Mouse (Mus musculus) embryonic facial prominence, embryonic 10.5 days (tissue): ENCODE results near the gene Car5a. TPM values are rescaled to one million over a fixed set of nuclear protein-coding genes. Genes with fewer than 3 reads are reported as not detected.
A peak's percentile ranks its signal among the peaks of the same experiment; 100 is the strongest.

ENCODE experiments used
- DNase-seq: peaks from one replicate; pipeline ENCODE4 v3.0.0-alpha.2; 2017; ENCODE audit warnings: low spot score
- H3K27ac ChIP-seq: fragments of 300-500 bp; sonication (generic); replicated peaks from 2 replicates; pipeline ENCODE4 v1.5.1; 2016; ENCODE audit warnings: mild to moderate bottlenecking
- H3K27me3 ChIP-seq: fragments of 300-500 bp; sonication (generic); replicated peaks from 2 replicates; pipeline ENCODE4 v1.6.1; 2016; ENCODE audit warnings: low read depth, mild to moderate bottlenecking; ENCODE audit not compliant: poor library complexity, severe bottlenecking
- H3K36me3 ChIP-seq: fragments of 300-500 bp; sonication (generic); replicated peaks from 2 replicates; pipeline ENCODE4 v1.6.1; 2016; ENCODE audit warnings: mild to moderate bottlenecking, moderate library complexity
- H3K4me1 ChIP-seq: fragments of 300-500 bp; sonication (generic); 2 replicates; pipeline ENCODE4 v1.6.1; 2016
- H3K4me3 ChIP-seq: fragments of 300-500 bp; sonication (generic); 2 replicates; pipeline ENCODE4 v1.5.1; 2016; ENCODE audit warnings: mild to moderate bottlenecking, moderate library complexity
- H3K9me3 ChIP-seq: fragments of 300-500 bp; sonication (generic); 2 replicates; pipeline ENCODE4 v1.6.1; 2016; ENCODE audit warnings: mild to moderate bottlenecking
- WGBS: fragments of 180-500 bp; shearing (Covaris S2); methylation state at CpG from one replicate; pipeline ENCODE4 v1.1.7; 2016; 5-methylcytosine and 5-hydroxymethylcytosine counted together
- polyA plus RNA-seq: library from polyadenylated mRNA; unstranded; fragments of >200 nt; fragmentation: Nextera tagmentation; extraction: Ambion mirVana; gene quantifications from 2 replicates; pipeline ENCODE4 v1.2.1, GENCODE M21; 2016

The Car5a gene
- polyA plus RNA-seq, 1 experiment from 2014 or later = not detected

- DNase-seq = peak; percentile 65
- Histone ChIP-seq H3K4me1 (peaks cover 72% of the 10 kb centered on the region), H3K4me3 (peak overlapping the region; percentile 85), H3K27ac (peak overlapping the region; percentile 82), H3K27me3 (peaks cover 25% of the 10 kb centered on the region), H3K36me3 (no peaks in the 10 kb centered on the region), H3K9me3 (no peaks in the 10 kb centered on the region)
- under 1% methylated on average over 72 of the region's 72 CpGs for WGBS
These were observed 37.9 kb downstream of the Car5a start for GRCm38 (mm10) chr8:121906542-121907512.

GRCm38 (mm10) chr8:121905864-121906263, 38.8 kb downstream of the Car5a start:
- Histone ChIP-seq H3K27me3 (peaks cover 17% of the 10 kb centered on the region), H3K9me3 (no peaks in the 10 kb centered on the region), H3K36me3 (no peaks in the 10 kb centered on the region), H3K4me3 (peak overlapping the region; percentile 85), H3K4me1 (peaks cover 82% of the 10 kb centered on the region), H3K27ac (no peak overlapping the region)
- DNase-seq = no peak
- WGBS = 52% methylated on average over 5 of the region's 5 CpGs

- H3K4me1 ChIP-seq = peaks cover 83% of the 10 kb centered on the region
- peaks cover 17% of the 10 kb centered on the region for H3K27me3 ChIP-seq
- WGBS = 64% methylated on average over 1 of the region's 1 CpGs
- no peak overlapping the region for H3K27ac ChIP-seq
- no peak for DNase-seq
- peak overlapping the region; percentile 85 for H3K4me3 ChIP-seq
- no peaks in the 10 kb centered on the region for H3K9me3 ChIP-seq
- no peaks in the 10 kb centered on the region for H3K36me3 ChIP-seq
These were observed 39.3 kb downstream of the Car5a start for GRCm38 (mm10) chr8:121905420-121905819.

- no peak for DNase-seq
- H3K36me3 ChIP-seq = no peaks in the 10 kb centered on the region
- H3K9me3 ChIP-seq = no peaks in the 10 kb centered on the region
- peaks cover 17% of the 10 kb centered on the region for H3K27me3 ChIP-seq
- 86% methylated on average over 9 of the region's 9 CpGs for WGBS
- peaks cover 83% of the 10 kb centered on the region for H3K4me1 ChIP-seq
- H3K27ac ChIP-seq = no peak overlapping the region
- no peak overlapping the region for H3K4me3 ChIP-seq
These were observed 39.7 kb downstream of the Car5a start for GRCm38 (mm10) chr8:121904999-121905398.

- no peak for DNase-seq
- 73% methylated on average over 6 of the region's 6 CpGs for WGBS
- Histone ChIP-seq H3K27me3 (peaks cover 12% of the 10 kb centered on the region), H3K9me3 (no peaks in the 10 kb centered on the region), H3K4me1 (peaks cover 88% of the 10 kb centered on the region), H3K4me3 (no peak overlapping the region), H3K27ac (no peak overlapping the region), H3K36me3 (no peaks in the 10 kb centered on the region)
These were observed 40.7 kb downstream of the Car5a start for GRCm38 (mm10) chr8:121903977-121904376.

GRCm38 (mm10) chr8:121901498-121902236, 43.0 kb downstream of the Car5a start:
- H3K36me3 ChIP-seq = no peaks in the 10 kb centered on the region
- H3K4me1 ChIP-seq = peaks cover 89% of the 10 kb centered on the region

GRCm38 (mm10) chr8:121899180-121900044, 45.3 kb downstream of the Car5a start:
- Histone ChIP-seq H3K4me1 (peaks cover 75% of the 10 kb centered on the region), H3K27ac (peak overlapping the region; percentile 78)
- 80% methylated on average over 18 of the region's 18 CpGs for WGBS

More at GRCm38 (mm10) chr8:121901498-121902236, 43.0 kb downstream of the Car5a start:
- no peaks in the 10 kb centered on the region for H3K9me3 ChIP-seq
- peak; percentile 40 for DNase-seq
- WGBS = 50% methylated on average over 8 of the region's 8 CpGs
- H3K27ac ChIP-seq = peak overlapping the region; percentile 67
- H3K4me3 ChIP-seq = no peak overlapping the region
- H3K27me3 ChIP-seq = 0 out of 2 replicates have a peak, but pooled peaks cover 9% of the 10 kb centered on the region

GRCm38 (mm10) chr8:121898401-121898931, 46.2 kb downstream of the Car5a start:
- peak overlapping the region; percentile 29; the same call in 1 of the 2 replicates for H3K4me3 ChIP-seq
- H3K9me3 ChIP-seq = no peaks in the 10 kb centered on the region
- H3K4me1 ChIP-seq = peaks cover 66% of the 10 kb centered on the region
- peak overlapping the region; percentile 78 for H3K27ac ChIP-seq
- peak; percentile 69 for DNase-seq
- WGBS = 12% methylated on average over 4 of the region's 4 CpGs
- H3K36me3 ChIP-seq = peaks cover 22% of the 10 kb centered on the region
- H3K27me3 ChIP-seq = 0 out of 2 replicates have a peak, but pooled peaks cover 5% of the 10 kb centered on the region

More at GRCm38 (mm10) chr8:121899180-121900044, 45.3 kb downstream of the Car5a start:
- Histone ChIP-seq H3K27me3 (0 out of 2 replicates have a peak, but pooled peaks cover 5% of the 10 kb centered on the region), H3K4me3 (0 out of 2 replicates have a peak overlapping the region, but pooled peaks have one; percentile 29), H3K36me3 (peaks cover 14% of the 10 kb centered on the region), H3K9me3 (no peaks in the 10 kb centered on the region)
- DNase-seq = no peak

GRCm38 (mm10) chr8:121897871-121898381, 46.8 kb downstream of the Car5a start:
- 0 out of 2 replicates have a peak, but pooled peaks cover 5% of the 10 kb centered on the region for H3K27me3 ChIP-seq
- no peaks in the 10 kb centered on the region for H3K9me3 ChIP-seq
- peak overlapping the region; percentile 78 for H3K27ac ChIP-seq
- DNase-seq = no peak
- peaks cover 62% of the 10 kb centered on the region for H3K4me1 ChIP-seq
- WGBS = 39% methylated on average over 7 of the region's 7 CpGs
- H3K4me3 ChIP-seq = peak overlapping the region; percentile 29; the same call in 1 of the 2 replicates
- H3K36me3 ChIP-seq = peaks cover 26% of the 10 kb centered on the region

- H3K27ac ChIP-seq = peak overlapping the region; percentile 78; the same call in 1 of the 2 replicates
- 69% methylated on average over 9 of the region's 9 CpGs for WGBS
These were observed 47.5 kb downstream of the Car5a start for GRCm38 (mm10) chr8:121897205-121897604.

GRCm38 (mm10) chr8:121896476-121897145, 48.1 kb downstream of the Car5a start:
- Histone ChIP-seq H3K4me3 (no peak overlapping the region), H3K27ac (no peak overlapping the region), H3K27me3 (0 out of 2 replicates have a peak, but pooled peaks cover 5% of the 10 kb centered on the region), H3K36me3 (peaks cover 26% of the 10 kb centered on the region), H3K9me3 (no peaks in the 10 kb centered on the region), H3K4me1 (peaks cover 50% of the 10 kb centered on the region)
- DNase-seq = no peak
- 28% methylated on average over 12 of the region's 12 CpGs for WGBS

More at GRCm38 (mm10) chr8:121897205-121897604, 47.5 kb downstream of the Car5a start:
- Histone ChIP-seq H3K36me3 (peaks cover 26% of the 10 kb centered on the region), H3K27me3 (0 out of 2 replicates have a peak, but pooled peaks cover 5% of the 10 kb centered on the region), H3K4me1 (peaks cover 56% of the 10 kb centered on the region), H3K9me3 (no peaks in the 10 kb centered on the region), H3K4me3 (no peak overlapping the region)
- no peak for DNase-seq
